Mouse (Mus musculus) limb, embryonic 11.5 days (tissue): ENCODE results near the gene Bcl7a. TPM values are rescaled to one million over a fixed set of nuclear protein-coding genes. Genes with fewer than 3 reads are reported as not detected.

ENCODE experiments used
- polyA plus RNA-seq: library from polyadenylated mRNA; unstranded; fragments of >200 nt; fragmentation: Nextera tagmentation; extraction: Ambion mirVana; gene quantifications from 2 replicates; pipeline ENCODE4 v1.2.1, GENCODE M21; 2014

The Bcl7a gene
- polyA plus RNA-seq, 1 experiment from 2014 or later, result 44.4 TPM

Other genes starting within 250 kb of the Bcl7a start
- 2.9 and 3.6 TPM in 2 replicates for gene Rhof, start 211.1 kb upstream of the Bcl7a start, polyA plus RNA-seq
- 12.0 and 14.0 TPM in 2 replicates for gene Setd1b, start 201.6 kb upstream of the Bcl7a start, polyA plus RNA-seq
- 82.6 and 85.8 TPM in 2 replicates for gene Psmd9, start 174.4 kb upstream of the Bcl7a start, polyA plus RNA-seq
- not detected in 2 replicates for gene Hpd, start 161.1 kb upstream of the Bcl7a start, polyA plus RNA-seq
- 0.13 and 0.28 TPM in 2 replicates for gene Wdr66, start 91.7 kb upstream of the Bcl7a start, polyA plus RNA-seq
- gene Mlxip, start 51.0 kb downstream of the Bcl7a start, polyA plus RNA-seq, result 19.3 and 21.7 TPM in 2 replicates
- not detected in 2 replicates for gene Lrrc43, start 145.5 kb downstream of the Bcl7a start, polyA plus RNA-seq
- not detected in 2 replicates for gene Il31, start 145.7 kb downstream of the Bcl7a start, polyA plus RNA-seq
- gene B3gnt4, start 166.6 kb downstream of the Bcl7a start, polyA plus RNA-seq, result 0.23 and 0.60 TPM in 2 replicates
- gene Diablo, start 180.3 kb downstream of the Bcl7a start, polyA plus RNA-seq, result 120 and 124 TPM in 2 replicates
- 0.14 and 0.55 TPM in 2 replicates for gene Gm49027, start 181.7 kb downstream of the Bcl7a start, polyA plus RNA-seq
- 28.4 and 29.0 TPM in 2 replicates for gene Vps33a, start 229.2 kb downstream of the Bcl7a start, polyA plus RNA-seq